Mouse (Mus musculus) testis, adult 2 months (tissue): ENCODE results near the gene Trim54. TPM values are rescaled to one million over a fixed set of nuclear protein-coding genes. Genes with fewer than 3 reads are reported as not detected.

ENCODE experiments used
- H3K27ac ChIP-seq: fragments of 200-500 bp; 2 replicates; pipeline ENCODE4 v1.5.1; 2012; ENCODE audit warnings: low read depth, low read length; ENCODE audit not compliant: control insufficient read depth, insufficient read depth
- H3K27me3 ChIP-seq: fragments of 200-500 bp; 2 replicates; pipeline ENCODE4 v1.6.1; 2012; ENCODE audit warnings: mild to moderate bottlenecking, low read length, moderate library complexity; ENCODE audit not compliant: control insufficient read depth, insufficient read depth
- H3K36me3 ChIP-seq: fragments of 200-500 bp; 2 replicates; pipeline ENCODE4 v1.6.1; 2012; ENCODE audit warnings: mild to moderate bottlenecking, low read length; ENCODE audit not compliant: control insufficient read depth, insufficient read depth
- H3K4me1 ChIP-seq: fragments of 200-500 bp; 2 replicates; pipeline ENCODE4 v1.6.1; 2012; ENCODE audit warnings: low read length; ENCODE audit not compliant: control insufficient read depth, insufficient read depth
- H3K4me3 ChIP-seq: fragments of 200-500 bp; 2 replicates; pipeline ENCODE4 v1.5.1; 2012; ENCODE audit warnings: low read depth, mild to moderate bottlenecking, low read length, moderate library complexity, mixed read lengths; ENCODE audit not compliant: control insufficient read depth
- CTCF ChIP-seq: fragments of 200-500 bp; IDR thresholded peaks from 2 replicates; pipeline ENCODE4 v1.5.1; 2012; ENCODE audit warnings: low read depth, mild to moderate bottlenecking, inconsistent platforms, low read length, moderate library complexity; ENCODE audit not compliant: control insufficient read depth, insufficient read depth, insufficient replicate concordance
- POLR2A ChIP-seq: fragments of 200-500 bp; IDR thresholded peaks from 2 replicates; pipeline ENCODE4 v1.6.1; 2012; ENCODE audit warnings: low read depth, mild to moderate bottlenecking, inconsistent platforms, low read length, moderate library complexity; ENCODE audit not compliant: control insufficient read depth
- polyA plus RNA-seq: library from polyadenylated mRNA; depleted of rRNA; stranded (reverse); fragments of >200 nt; gene quantifications from 2 replicates; pipeline ENCODE4 v1.2.3, GENCODE M21; 2012

Trim54 gene
- polyA plus RNA-seq, 1 experiment = 9.8 TPM

- TF ChIP-seq POLR2A = no peak
- TF ChIP-seq CTCF = no peak
- peaks cover 23% of the 10 kb centered on the region for H3K4me1 ChIP-seq
- H3K27ac ChIP-seq = no peak within 1 kb of the TSS; the same call in 1 of the 2 replicates
- no peaks in the 10 kb centered on the region; the same call in 1 of the 2 replicates for H3K36me3 ChIP-seq
- no peaks in the 10 kb centered on the region; the same call in 1 of the 2 replicates for H3K27me3 ChIP-seq
- H3K4me3 ChIP-seq = peak within 1 kb of the TSS; percentile 82
These were observed 21.9 kb downstream of the Trim54 start, which contains the start of gene Ucn for GRCm38 (mm10) chr5:31138241-31138967. Gene Ucn (minus strand): TSS chr5:31138829.

GRCm38 (mm10) chr5:31138968-31139425 is 22.5 kb downstream of the Trim54 start:
- TF ChIP-seq POLR2A (no peak), CTCF (no peak)
- Histone ChIP-seq H3K4me1 (peaks cover 23% of the 10 kb centered on the region), H3K27me3 (no peaks in the 10 kb centered on the region; the same call in 1 of the 2 replicates), H3K27ac (no peak overlapping the region), H3K4me3 (peak overlapping the region; percentile 82), H3K36me3 (no peaks in the 10 kb centered on the region; the same call in 1 of the 2 replicates)

GRCm38 (mm10) chr5:31149781-31150180 is 33.3 kb downstream of the Trim54 start:
- H3K36me3 ChIP-seq = no peaks in the 10 kb centered on the region
- no peak for TF ChIP-seq POLR2A
- no peak for TF ChIP-seq CTCF
- no peak overlapping the region for H3K27ac ChIP-seq
- H3K4me1 ChIP-seq = peaks cover 5% of the 10 kb centered on the region
- no peak overlapping the region for H3K4me3 ChIP-seq
- no peaks in the 10 kb centered on the region for H3K27me3 ChIP-seq

- H3K36me3 ChIP-seq = no peaks in the 10 kb centered on the region
- peaks cover 5% of the 10 kb centered on the region for H3K4me1 ChIP-seq
- no peaks in the 10 kb centered on the region for H3K27me3 ChIP-seq
These were observed 35.2 kb downstream of the Trim54 start for GRCm38 (mm10) chr5:31151746-31152145.

GRCm38 (mm10) chr5:31153516-31154151 is 37.1 kb downstream of the Trim54 start:
- no peak overlapping the region for H3K27ac ChIP-seq
- no peak for TF ChIP-seq POLR2A
- no peak for TF ChIP-seq CTCF
- peak overlapping the region; percentile 81 for H3K4me3 ChIP-seq
- H3K27me3 ChIP-seq = no peaks in the 10 kb centered on the region
- H3K36me3 ChIP-seq = peaks cover 1% of the 10 kb centered on the region
- peaks cover 5% of the 10 kb centered on the region for H3K4me1 ChIP-seq

More at GRCm38 (mm10) chr5:31151746-31152145, 35.2 kb downstream of the Trim54 start:
- TF ChIP-seq POLR2A = no peak
- TF ChIP-seq CTCF = no peak
- Histone ChIP-seq H3K27ac (no peak overlapping the region), H3K4me3 (no peak overlapping the region)

GRCm38 (mm10) chr5:31154152-31154553 is 37.6 kb downstream of the Trim54 start, which contains the start of gene Mpv17:
Gene Mpv17 (minus strand): TSS chr5:31154251.
- H3K27ac ChIP-seq = peak within 1 kb of the TSS; percentile 54
- TF ChIP-seq CTCF (no peak), POLR2A (peak; percentile 84)
- H3K36me3 ChIP-seq = peaks cover 1% of the 10 kb centered on the region
- peaks cover 5% of the 10 kb centered on the region for H3K4me1 ChIP-seq
- H3K4me3 ChIP-seq = peak within 1 kb of the TSS; percentile 81
- no peaks in the 10 kb centered on the region for H3K27me3 ChIP-seq

- no peak overlapping the region for H3K27ac ChIP-seq
- no peaks in the 10 kb centered on the region for H3K4me1 ChIP-seq
- TF ChIP-seq CTCF (no peak), POLR2A (no peak)
- H3K36me3 ChIP-seq = peaks cover 5% of the 10 kb centered on the region
- H3K27me3 ChIP-seq = no peaks in the 10 kb centered on the region
- H3K4me3 ChIP-seq = no peak overlapping the region
These were observed 46.0 kb downstream of the Trim54 start for GRCm38 (mm10) chr5:31162462-31162861.
